Mouse (Mus musculus) embryonic facial prominence, embryonic 11.5 days (tissue): ENCODE data around the gene Dnal4. TPM values are rescaled to one million over a fixed set of nuclear protein-coding genes. Genes with fewer than 3 reads are reported as not detected.

Source experiments
- ATAC-seq: fragments of 200-750 bp; cut with Nextera tagmentation; replicated peaks from 2 replicates; pipeline ENCODE4 v1.8.0; 2017; ENCODE audit warnings: low read depth; ENCODE audit not compliant: insufficient number of reproducible peaks, low FRiP score, low TSS enrichment
- DNase-seq: peaks from one replicate; pipeline ENCODE4 v3.0.0-alpha.2; 2015; ENCODE audit warnings: low spot score
- H3K27ac ChIP-seq: fragments of 300-500 bp; sonication (generic); replicated peaks from 2 replicates; pipeline ENCODE4 v1.5.1; 2014; ENCODE audit warnings: mild to moderate bottlenecking, low read depth, low read length, control low read depth
- H3K27me3 ChIP-seq: fragments of 300-500 bp; sonication (generic); 2 replicates; pipeline ENCODE4 v1.6.1; 2014; ENCODE audit warnings: mild to moderate bottlenecking, low read length, moderate library complexity, mixed read lengths; ENCODE audit not compliant: control insufficient read depth, insufficient read depth
- H3K36me3 ChIP-seq: fragments of 300-500 bp; sonication (generic); replicated peaks from 2 replicates; pipeline ENCODE4 v1.6.1; 2014; ENCODE audit warnings: low read depth, mild to moderate bottlenecking, low read length, moderate library complexity, mixed read lengths; ENCODE audit not compliant: control insufficient read depth, insufficient read depth
- H3K4me1 ChIP-seq: fragments of 300-500 bp; sonication (generic); 2 replicates; pipeline ENCODE4 v1.6.1; 2014; ENCODE audit warnings: low read length, mixed read lengths; ENCODE audit not compliant: control insufficient read depth, insufficient read depth
- H3K4me2 ChIP-seq: fragments of 300-500 bp; sonication (generic); 2 replicates; pipeline ENCODE4 v1.6.1; 2014; ENCODE audit warnings: low read depth, mild to moderate bottlenecking, control low read depth, low read length, moderate library complexity
- H3K4me3 ChIP-seq: fragments of 300-500 bp; sonication (generic); 2 replicates; pipeline ENCODE4 v1.5.1; 2014; ENCODE audit warnings: low read depth, low read length, control low read depth
- H3K9ac ChIP-seq: fragments of 300-500 bp; sonication (generic); replicated peaks from 2 replicates; pipeline ENCODE4 v1.6.1; 2014; ENCODE audit warnings: mild to moderate bottlenecking, control low read depth, low read length
- H3K9me3 ChIP-seq: fragments of 300-500 bp; sonication (generic); replicated peaks from 2 replicates; pipeline ENCODE4 v1.6.1; 2016; ENCODE audit warnings: mild to moderate bottlenecking, low read length, inconsistent platforms, mixed read lengths; ENCODE audit not compliant: control insufficient read depth
- WGBS: fragments of 180-500 bp; shearing (Covaris S2); extraction: QIAGEN DNeasy Blood & Tissue Kit; methylation state at CpG from one replicate; pipeline ENCODE4 v1.1.7; 2014; 5-methylcytosine and 5-hydroxymethylcytosine counted together
- polyA plus RNA-seq: library from polyadenylated mRNA; unstranded; fragments of >200 nt; fragmentation: Nextera tagmentation; extraction: Ambion mirVana; gene quantifications from 2 replicates; pipeline ENCODE4 v1.2.1, GENCODE M21; 2014

Gene Dnal4
- polyA plus RNA-seq, 1 experiment from 2014 or later: 61.6 TPM

DNA sequence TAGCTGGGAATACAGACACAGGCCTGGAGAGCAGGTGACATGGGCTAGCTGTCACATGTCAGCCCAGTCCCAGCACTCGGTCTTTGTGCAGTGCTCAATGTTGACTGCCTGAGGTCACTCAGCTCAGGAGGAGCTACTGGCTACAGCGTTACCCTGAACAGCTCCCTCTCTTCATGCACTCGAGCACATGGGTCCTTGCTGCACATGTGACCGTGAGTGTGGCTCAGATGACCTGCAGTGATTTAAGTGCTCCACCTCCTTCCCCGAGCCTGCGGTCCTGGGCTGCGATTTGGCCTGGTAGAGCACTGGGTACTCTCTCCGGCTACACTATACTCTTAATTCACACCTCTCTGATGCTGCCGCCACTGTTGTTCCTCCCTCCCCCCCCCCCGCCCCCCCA, 11.5 kb downstream of the Dnal4 start:
- WGBS: 76% methylated on average over 9 of the region's 10 CpGs
- no peak overlapping the region for H3K4me3 ChIP-seq

GRCm38 (mm10) chr15:79765361-79765760, 12.3 kb downstream of the Dnal4 start:
- H3K4me2 ChIP-seq: no peak overlapping the region
- no peaks in the 10 kb centered on the region for H3K4me1 ChIP-seq
- 85% methylated on average over 2 of the region's 2 CpGs for WGBS
- H3K9me3 ChIP-seq: no peaks in the 10 kb centered on the region
- no peaks in the 10 kb centered on the region for H3K27me3 ChIP-seq
- ATAC-seq: no peak
- no peaks in the 10 kb centered on the region; the same call in 1 of the 2 replicates for H3K36me3 ChIP-seq
- H3K4me3 ChIP-seq: no peak overlapping the region
- no peak overlapping the region for H3K27ac ChIP-seq
- no peak overlapping the region for H3K9ac ChIP-seq
- DNase-seq: no peak

More for the DNA sequence above, 11.5 kb downstream of the Dnal4 start:
- Histone ChIP-seq H3K36me3 (no peaks in the 10 kb centered on the region; the same call in 1 of the 2 replicates), H3K9ac (no peak overlapping the region), H3K27ac (no peak overlapping the region), H3K27me3 (no peaks in the 10 kb centered on the region), H3K4me2 (no peak overlapping the region), H3K9me3 (no peaks in the 10 kb centered on the region), H3K4me1 (no peaks in the 10 kb centered on the region)
- no peak for DNase-seq
- 0 out of 2 replicates have a peak, but pooled peaks have one; percentile 21 for ATAC-seq

GRCm38 (mm10) chr15:79764539-79765267, 12.9 kb downstream of the Dnal4 start:
- Histone ChIP-seq H3K9ac (no peak overlapping the region), H3K27ac (no peak overlapping the region), H3K9me3 (no peaks in the 10 kb centered on the region), H3K4me2 (no peak overlapping the region), H3K36me3 (no peaks in the 10 kb centered on the region; the same call in 1 of the 2 replicates), H3K27me3 (no peaks in the 10 kb centered on the region), H3K4me1 (no peaks in the 10 kb centered on the region), H3K4me3 (no peak overlapping the region)
- DNase-seq (no peak), ATAC-seq (no peak)
- WGBS: 83% methylated on average over 11 of the region's 11 CpGs

- Histone ChIP-seq H3K4me3 (no peak overlapping the region), H3K27ac (no peak overlapping the region), H3K4me1 (no peaks in the 10 kb centered on the region), H3K9me3 (no peaks in the 10 kb centered on the region), H3K4me2 (no peak overlapping the region), H3K27me3 (no peaks in the 10 kb centered on the region), H3K36me3 (no peaks in the 10 kb centered on the region; the same call in 1 of the 2 replicates), H3K9ac (no peak overlapping the region)
- DNase-seq (no peak), ATAC-seq (no peak)
- 92% methylated on average over 7 of the region's 7 CpGs for WGBS
Measured at GRCm38 (mm10) chr15:79763601-79764246, 13.9 kb downstream of the Dnal4 start.

- Histone ChIP-seq H3K27ac (no peak overlapping the region), H3K4me1 (no peaks in the 10 kb centered on the region), H3K27me3 (no peaks in the 10 kb centered on the region), H3K4me2 (no peak overlapping the region), H3K4me3 (no peak overlapping the region), H3K9ac (no peak overlapping the region), H3K36me3 (no peaks in the 10 kb centered on the region; the same call in 1 of the 2 replicates), H3K9me3 (no peaks in the 10 kb centered on the region)
- DNase-seq (no peak), ATAC-seq (no peak)
- WGBS: 88% methylated on average over 9 of the region's 9 CpGs
Measured at GRCm38 (mm10) chr15:79763001-79763400, 14.6 kb downstream of the Dnal4 start.

DNA sequence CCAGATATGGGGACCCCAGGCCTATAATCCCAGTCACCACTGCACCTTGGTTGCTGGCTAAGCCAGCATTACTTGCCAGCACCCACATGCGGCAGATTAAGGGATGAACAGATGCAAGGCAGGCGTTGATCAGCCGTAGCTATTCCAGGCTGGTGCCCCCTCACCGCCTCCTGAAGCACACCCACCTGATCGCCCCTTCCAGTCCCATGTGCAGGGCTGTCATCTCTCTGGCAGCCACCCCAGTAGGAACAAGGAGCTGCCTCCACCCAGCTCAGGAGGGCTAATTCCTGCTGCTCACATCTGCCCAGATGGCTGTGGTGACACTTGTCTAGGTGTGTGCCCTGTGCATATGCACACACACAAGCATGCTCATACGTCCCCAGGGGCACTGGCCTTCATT, 16.7 kb downstream of the Dnal4 start:
- no peak overlapping the region for H3K27ac ChIP-seq
- 83% methylated on average over 6 of the region's 6 CpGs for WGBS

GRCm38 (mm10) chr15:79757118-79757517, 20.5 kb downstream of the Dnal4 start:
- Histone ChIP-seq H3K4me3 (no peak overlapping the region), H3K9me3 (no peaks in the 10 kb centered on the region), H3K4me2 (no peak overlapping the region), H3K36me3 (no peaks in the 10 kb centered on the region; the same call in 1 of the 2 replicates), H3K27ac (no peak overlapping the region), H3K9ac (no peak overlapping the region), H3K27me3 (no peaks in the 10 kb centered on the region), H3K4me1 (no peaks in the 10 kb centered on the region)
- WGBS: 88% methylated on average over 3 of the region's 3 CpGs
- DNase-seq (no peak), ATAC-seq (no peak)

More for the DNA sequence above, 16.7 kb downstream of the Dnal4 start:
- Histone ChIP-seq H3K9ac (no peak overlapping the region; the same call in 1 of the 2 replicates), H3K36me3 (no peaks in the 10 kb centered on the region; the same call in 1 of the 2 replicates), H3K4me2 (no peak overlapping the region), H3K4me1 (no peaks in the 10 kb centered on the region), H3K27me3 (no peaks in the 10 kb centered on the region), H3K9me3 (no peaks in the 10 kb centered on the region), H3K4me3 (no peak overlapping the region)
- DNase-seq (no peak), ATAC-seq (no peak)
